Mouse (Mus musculus) forebrain, embryonic 11.5 days (tissue): Measurements from ENCODE around the gene Appbp2. TPM values are rescaled to one million over a fixed set of nuclear protein-coding genes. Genes with fewer than 3 reads are reported as not detected.

Source experiments
- ATAC-seq: fragments of 200-750 bp; cut with Nextera tagmentation; replicated peaks from 2 replicates; pipeline ENCODE4 v1.8.0; 2017; ENCODE audit warnings: moderate TSS enrichment; ENCODE audit not compliant: low FRiP score
- DNase-seq: peaks from one replicate; pipeline ENCODE4 v3.0.0-alpha.2; 2017; ENCODE audit warnings: low spot score
- H3K27ac ChIP-seq: fragments of 300-500 bp; sonication (generic); 2 replicates; pipeline ENCODE4 v1.5.1; 2014; ENCODE audit warnings: low read depth, low read length
- H3K27me3 ChIP-seq: fragments of 300-500 bp; sonication (generic); 2 replicates; pipeline ENCODE4 v1.6.1; 2014; ENCODE audit warnings: mild to moderate bottlenecking, low read length, mixed read lengths; ENCODE audit not compliant: control insufficient read depth, insufficient read depth
- H3K36me3 ChIP-seq: fragments of 300-500 bp; sonication (generic); 2 replicates; pipeline ENCODE4 v1.6.1; 2014; ENCODE audit warnings: mild to moderate bottlenecking, low read length, moderate library complexity, mixed read lengths; ENCODE audit not compliant: control insufficient read depth, insufficient read depth
- H3K4me1 ChIP-seq: fragments of 300-500 bp; sonication (generic); replicated peaks from 2 replicates; pipeline ENCODE4 v1.6.1; 2014; ENCODE audit warnings: low read length, mixed read lengths; ENCODE audit not compliant: control insufficient read depth, insufficient read depth
- H3K4me2 ChIP-seq: fragments of 300-500 bp; sonication (generic); 2 replicates; pipeline ENCODE4 v1.6.1; 2014; ENCODE audit warnings: low read depth, mild to moderate bottlenecking, low read length, moderate library complexity, mixed read lengths; ENCODE audit not compliant: severe bottlenecking
- H3K4me3 ChIP-seq: fragments of 300-500 bp; sonication (generic); 2 replicates; pipeline ENCODE4 v1.5.1; 2014; ENCODE audit warnings: low read depth, low read length
- H3K9ac ChIP-seq: fragments of 300-500 bp; sonication (generic); 2 replicates; pipeline ENCODE4 v1.6.1; 2014; ENCODE audit warnings: low read length
- H3K9me3 ChIP-seq: fragments of 300-500 bp; sonication (generic); 2 replicates; pipeline ENCODE4 v1.6.1; 2016; ENCODE audit warnings: low read length, mixed read lengths; ENCODE audit not compliant: control insufficient read depth
- WGBS: fragments of 180-500 bp; shearing (Covaris S2); extraction: QIAGEN DNeasy Blood & Tissue Kit; methylation state at CpG from one replicate; pipeline ENCODE4 v1.1.7; 2014; 5-methylcytosine and 5-hydroxymethylcytosine counted together
- polyA plus RNA-seq: library from polyadenylated mRNA; unstranded; fragments of >200 nt; fragmentation: Nextera tagmentation; extraction: Ambion mirVana; gene quantifications from 2 replicates; pipeline ENCODE4 v1.2.1, GENCODE M21; 2014

Gene Appbp2
- polyA plus RNA-seq, 1 experiment from 2014 or later: 61.3 TPM

GRCm38 (mm10) chr11:85184082-85184481 lies 50.8 kb downstream of the Appbp2 start:
- Histone ChIP-seq H3K27ac (no peak overlapping the region), H3K4me1 (no peaks in the 10 kb centered on the region), H3K9me3 (no peaks in the 10 kb centered on the region), H3K36me3 (no peaks in the 10 kb centered on the region), H3K27me3 (no peaks in the 10 kb centered on the region), H3K9ac (no peak overlapping the region), H3K4me3 (no peak overlapping the region), H3K4me2 (no peak overlapping the region)
- ATAC-seq (no peak), DNase-seq (no peak)
- 62% methylated on average over 5 of the region's 5 CpGs for WGBS

DNA sequence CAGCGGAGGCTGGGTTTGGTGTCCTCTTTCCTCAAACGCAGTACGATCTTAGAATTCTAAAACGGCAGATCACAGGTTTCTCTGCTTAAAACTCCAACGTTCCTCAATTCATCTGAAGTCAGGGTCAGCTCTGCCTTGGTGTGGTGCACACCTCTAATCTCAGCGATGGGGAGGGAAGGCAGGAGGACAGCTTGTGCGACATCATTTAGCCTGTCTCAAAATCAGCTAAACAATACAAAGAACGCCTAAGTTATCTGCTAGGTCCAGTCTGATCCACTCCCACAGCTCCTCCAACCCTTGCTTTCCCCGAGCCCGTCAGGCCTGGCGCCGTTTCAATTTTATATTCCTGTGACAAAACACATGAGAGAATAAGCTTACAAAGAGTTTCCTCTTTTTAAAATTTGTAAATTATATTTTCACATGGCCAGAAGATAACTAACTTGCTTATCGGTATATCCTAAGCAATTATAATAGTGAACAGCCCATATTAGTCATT lies 51.6 kb downstream of the Appbp2 start:
- H3K36me3 ChIP-seq: no peaks in the 10 kb centered on the region
- ATAC-seq (0 out of 2 replicates have a peak, but pooled peaks have one; percentile 15), DNase-seq (no peak)
- H3K9me3 ChIP-seq: no peaks in the 10 kb centered on the region
- H3K4me1 ChIP-seq: no peaks in the 10 kb centered on the region
- no peaks in the 10 kb centered on the region for H3K27me3 ChIP-seq
- peak overlapping the region; percentile 54 for H3K9ac ChIP-seq
- 31% methylated on average over 13 of the region's 13 CpGs for WGBS
- H3K4me2 ChIP-seq: peak overlapping the region; percentile 51
- no peak overlapping the region for H3K27ac ChIP-seq
- peak overlapping the region; percentile 27 for H3K4me3 ChIP-seq

GRCm38 (mm10) chr11:85182617-85183283 lies 52.2 kb downstream of the Appbp2 start:
- no peaks in the 10 kb centered on the region for H3K4me1 ChIP-seq
- H3K9ac ChIP-seq: peak overlapping the region; percentile 54
- H3K4me3 ChIP-seq: peak overlapping the region; percentile 27
- peak overlapping the region; percentile 51 for H3K4me2 ChIP-seq
- DNase-seq (peak; percentile 92), ATAC-seq (peak; percentile 93)
- no peaks in the 10 kb centered on the region for H3K9me3 ChIP-seq
- 8% methylated on average over 19 of the region's 20 CpGs for WGBS
- no peaks in the 10 kb centered on the region for H3K27me3 ChIP-seq
- H3K36me3 ChIP-seq: no peaks in the 10 kb centered on the region
- H3K27ac ChIP-seq: no peak overlapping the region

GRCm38 (mm10) chr11:85178413-85178812 lies 56.5 kb downstream of the Appbp2 start:
- ATAC-seq (no peak), DNase-seq (no peak)
- Histone ChIP-seq H3K4me2 (no peak overlapping the region), H3K4me1 (no peaks in the 10 kb centered on the region), H3K27ac (no peak overlapping the region), H3K27me3 (no peaks in the 10 kb centered on the region), H3K36me3 (no peaks in the 10 kb centered on the region), H3K9me3 (no peaks in the 10 kb centered on the region), H3K9ac (no peak overlapping the region), H3K4me3 (no peak overlapping the region)
- 81% methylated on average over 4 of the region's 4 CpGs for WGBS

DNA sequence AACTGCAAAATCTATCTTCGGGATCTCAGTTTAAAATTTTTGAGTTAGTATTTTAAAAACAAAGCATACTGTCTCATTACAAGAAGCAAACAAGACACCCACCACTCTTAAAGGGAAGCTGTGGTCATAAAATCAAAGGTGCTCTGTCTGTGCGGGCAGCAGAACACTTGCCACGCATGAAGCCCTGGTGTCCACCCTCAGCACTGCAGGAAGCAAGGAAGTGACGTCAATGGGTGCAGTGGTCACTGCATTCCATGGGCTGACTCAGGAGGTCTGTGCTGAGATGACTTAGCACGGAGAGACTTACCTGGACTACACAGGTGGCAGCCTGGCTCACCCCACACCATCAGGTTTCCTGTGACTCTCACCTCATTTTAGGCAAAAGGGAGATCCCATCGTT lies 57.2 kb downstream of the Appbp2 start:
- Histone ChIP-seq H3K27me3 (no peaks in the 10 kb centered on the region), H3K36me3 (no peaks in the 10 kb centered on the region), H3K9ac (no peak overlapping the region), H3K27ac (no peak overlapping the region), H3K4me1 (no peaks in the 10 kb centered on the region), H3K4me3 (no peak overlapping the region), H3K9me3 (no peaks in the 10 kb centered on the region), H3K4me2 (no peak overlapping the region)
- no peak for ATAC-seq
- WGBS: 85% methylated on average over 6 of the region's 6 CpGs
- no peak for DNase-seq

- Histone ChIP-seq H3K4me3 (no peak overlapping the region), H3K9ac (no peak overlapping the region), H3K36me3 (no peaks in the 10 kb centered on the region), H3K4me2 (no peak overlapping the region), H3K27me3 (no peaks in the 10 kb centered on the region; the same call in 1 of the 2 replicates), H3K9me3 (no peaks in the 10 kb centered on the region), H3K27ac (no peak overlapping the region), H3K4me1 (no peaks in the 10 kb centered on the region)
- ATAC-seq (no peak), DNase-seq (no peak)
- 91% methylated on average over 3 of the region's 3 CpGs for WGBS
Measured at GRCm38 (mm10) chr11:85175941-85176340, 59.0 kb downstream of the Appbp2 start.

DNA sequence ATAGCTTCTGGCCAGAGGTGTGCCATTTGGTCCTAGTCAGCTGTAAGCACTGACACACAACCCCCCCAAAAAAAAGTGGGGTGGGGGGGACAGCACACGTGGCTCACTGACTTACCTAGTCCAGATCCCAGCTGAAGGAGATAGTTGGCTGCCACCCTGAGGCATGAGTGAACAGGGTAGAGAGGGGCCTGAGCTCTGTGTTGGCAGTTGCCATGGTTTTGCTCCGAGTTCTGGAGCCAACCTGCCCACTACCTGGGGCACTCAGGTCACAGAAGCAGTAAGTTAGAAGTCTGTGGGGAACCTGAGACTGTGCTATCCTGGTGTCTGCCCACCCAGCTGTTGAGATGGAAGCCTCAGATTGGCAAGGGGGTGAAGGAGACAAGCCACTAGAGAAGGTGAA lies 64.1 kb downstream of the Appbp2 start:
- no peak overlapping the region for H3K4me3 ChIP-seq
- DNase-seq: no peak
- H3K9me3 ChIP-seq: no peaks in the 10 kb centered on the region
- H3K9ac ChIP-seq: no peak overlapping the region
- no peak for ATAC-seq
- WGBS: 51% methylated on average over 2 of the region's 2 CpGs
- H3K36me3 ChIP-seq: no peaks in the 10 kb centered on the region
- no peak overlapping the region; the same call in 1 of the 2 replicates for H3K4me2 ChIP-seq
- no peaks in the 10 kb centered on the region; the same call in 1 of the 2 replicates for H3K27me3 ChIP-seq
- H3K4me1 ChIP-seq: 0 out of 2 replicates have a peak, but pooled peaks cover 3% of the 10 kb centered on the region
- no peak overlapping the region for H3K27ac ChIP-seq

- Histone ChIP-seq H3K4me1 (0 out of 2 replicates have a peak, but pooled peaks cover 3% of the 10 kb centered on the region), H3K9ac (peak within 1 kb of the TSS; percentile 49), H3K27ac (no peak within 1 kb of the TSS), H3K36me3 (no peaks in the 10 kb centered on the region), H3K9me3 (no peaks in the 10 kb centered on the region), H3K27me3 (no peaks in the 10 kb centered on the region; the same call in 1 of the 2 replicates), H3K4me2 (peak within 1 kb of the TSS; percentile 46), H3K4me3 (peak within 1 kb of the TSS; percentile 5; the same call in 1 of the 2 replicates)
- peak; percentile 95 for DNase-seq
- WGBS: 15% methylated on average over 21 of the region's 21 CpGs
- ATAC-seq: peak; percentile 66; the same call in 1 of the 2 replicates
Measured at GRCm38 (mm10) chr11:85170058-85170740, 64.7 kb downstream of the Appbp2 start, which contains the start of gene 1700125H20Rik. Gene 1700125H20Rik (plus strand): TSS chr11:85170404.
